Mouse (Mus musculus) neural tube, embryonic 14.5 days (tissue): ENCODE data around the gene Olfr91. TPM values are rescaled to one million over a fixed set of nuclear protein-coding genes. Genes with fewer than 3 reads are reported as not detected.

Experiments
- polyA plus RNA-seq: library from polyadenylated mRNA; unstranded; fragments of >200 nt; fragmentation: Nextera tagmentation; extraction: Ambion mirVana; gene quantifications from 2 replicates; pipeline ENCODE4 v1.2.1, GENCODE M21; 2014

The Olfr91 gene
- polyA plus RNA-seq, 1 experiment from 2014 or later = 0.13 TPM

Other genes with a start within 250 kb of the Olfr91 start
- 0.25 and 0.90 TPM in 2 replicates for gene Trim15, start 231.1 kb downstream of the Olfr91 start, polyA plus RNA-seq
- gene Trim10, start 228.7 kb downstream of the Olfr91 start, polyA plus RNA-seq = 1.1 and 1.3 TPM in 2 replicates
- not detected in 2 replicates for gene Trim40, start 208.2 kb downstream of the Olfr91 start, polyA plus RNA-seq
- gene Trim31, start 200.2 kb downstream of the Olfr91 start, polyA plus RNA-seq = not detected in 2 replicates
- gene Rnf39, start 155.4 kb downstream of the Olfr91 start, polyA plus RNA-seq = 1.0 and 2.0 TPM in 2 replicates
- 174 and 195 TPM in 2 replicates for gene Ppp1r11, start 146.5 kb downstream of the Olfr91 start, polyA plus RNA-seq
- 61.8 and 64.9 TPM in 2 replicates for gene Znrd1, start 139.7 kb downstream of the Olfr91 start, polyA plus RNA-seq
- 4.6 and 4.8 TPM in 2 replicates for gene Znrd1as, start 139.7 kb downstream of the Olfr91 start, polyA plus RNA-seq
- gene 2410137M14Rik, start 117.0 kb downstream of the Olfr91 start, polyA plus RNA-seq = 0.32 and 0.53 TPM in 2 replicates
- 1.3 and 2.1 TPM in 2 replicates for gene H2-M5, start 108.7 kb downstream of the Olfr91 start, polyA plus RNA-seq
- gene Zfp57, start 97.1 kb downstream of the Olfr91 start, polyA plus RNA-seq = 289 and 326 TPM in 2 replicates
- 2.4 and 2.6 TPM in 2 replicates for gene Mog, start 74.9 kb downstream of the Olfr91 start, polyA plus RNA-seq
- 78.9 and 103 TPM in 2 replicates for gene Gabbr1, start 52.3 kb downstream of the Olfr91 start, polyA plus RNA-seq
- gene Olfr90, start 9.8 kb downstream of the Olfr91 start, polyA plus RNA-seq = 0.12 TPM in 1 of 2 replicates, not detected in the other
- gene Olfr92, start 21.8 kb upstream of the Olfr91 start, polyA plus RNA-seq = not detected in 2 replicates
- gene Olfr93, start 63.2 kb upstream of the Olfr91 start, polyA plus RNA-seq = not detected in 2 replicates
- gene Ubd, start 95.6 kb upstream of the Olfr91 start, polyA plus RNA-seq = not detected in 2 replicates
- 0.19 TPM in 1 of 2 replicates, not detected in the other for gene Olfr94, start 102.7 kb upstream of the Olfr91 start, polyA plus RNA-seq
- 0.05 TPM in 1 of 2 replicates, not detected in the other for gene Olfr95, start 114.8 kb upstream of the Olfr91 start, polyA plus RNA-seq
- not detected in 2 replicates for gene Olfr96, start 121.9 kb upstream of the Olfr91 start, polyA plus RNA-seq
- gene Olfr97, start 139.1 kb upstream of the Olfr91 start, polyA plus RNA-seq = not detected in 2 replicates
- not detected in 2 replicates for gene Olfr98, start 165.5 kb upstream of the Olfr91 start, polyA plus RNA-seq
- gene H2-M3, start 171.9 kb upstream of the Olfr91 start, polyA plus RNA-seq = 0.42 and 0.91 TPM in 2 replicates
- gene Olfr99, start 185.2 kb upstream of the Olfr91 start, polyA plus RNA-seq = not detected in 2 replicates
- not detected in 2 replicates for gene Olfr101, start 206.0 kb upstream of the Olfr91 start, polyA plus RNA-seq
- gene Olfr102, start 218.8 kb upstream of the Olfr91 start, polyA plus RNA-seq = not detected in 2 replicates
- gene Olfr103, start 241.4 kb upstream of the Olfr91 start, polyA plus RNA-seq = not detected in 2 replicates